Mouse (Mus musculus) liver, postnatal 0 days (tissue): ENCODE results near the gene Lrsam1.

Experiments used
- CTCF ChIP-seq: sonication (generic); IDR thresholded peaks from 2 replicates; pipeline ENCODE4 v1.5.1; 2016; ENCODE audit warnings: antibody characterized with exemption, low read depth
- EP300 ChIP-seq: IDR thresholded peaks from 2 replicates; pipeline ENCODE4 v1.6.1; 2016; ENCODE audit warnings: antibody characterized with exemption, low read depth, mild to moderate bottlenecking

DNA sequence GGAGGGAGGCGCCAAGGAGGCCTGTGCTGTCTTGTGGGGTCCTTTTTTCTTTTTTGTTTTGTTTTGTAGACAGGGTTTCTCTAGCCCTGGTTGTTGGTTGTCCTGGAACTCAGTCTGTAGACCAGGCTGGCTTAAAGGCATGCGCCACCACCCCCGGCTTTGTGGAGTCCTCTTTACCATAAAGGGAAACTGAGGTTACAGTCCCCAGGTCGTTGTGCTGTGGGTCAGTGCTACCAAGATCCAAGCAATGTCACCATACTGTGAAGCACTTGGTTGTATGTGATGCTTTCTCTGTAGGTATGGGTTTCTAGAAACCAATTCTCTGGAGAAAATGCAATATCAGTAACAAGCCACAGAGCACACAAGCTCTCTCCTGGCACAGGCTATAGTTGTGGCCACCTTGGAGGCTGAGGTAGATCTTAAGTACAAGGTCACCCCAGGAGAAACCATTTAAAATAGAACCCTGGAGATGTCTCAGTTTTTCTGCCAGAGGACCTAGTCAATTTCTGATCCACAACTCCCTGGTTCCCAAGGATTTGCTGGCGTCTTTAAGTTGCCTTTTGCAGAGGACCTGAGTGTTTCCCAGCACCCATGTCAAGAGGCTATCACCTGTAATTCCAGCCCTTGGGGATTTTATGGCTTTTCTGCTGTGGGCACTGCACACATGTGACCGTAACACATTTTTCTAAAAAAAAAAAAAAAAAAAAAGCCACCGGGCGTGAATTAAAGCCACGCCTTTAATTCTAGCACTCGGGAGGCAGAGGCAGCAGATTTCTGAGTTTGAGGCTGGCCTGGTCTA lies 3.4 kb upstream of the Lrsam1 start:
- TF ChIP-seq CTCF (no peak), EP300 (no peak)
